Mouse (Mus musculus) urinary bladder, postnatal 36 days (tissue): ENCODE results near the gene Eef1g.
"Not testable (repeated sequence)": the region's sequence is repeated elsewhere in the genome, so short reads cannot be mapped to it uniquely, and the experiment has no call there.

Experiments
- DNase-seq, 2 experiments: peaks; one replicate each; pipeline ENCODE4 v3.0.0; 2022; ENCODE audit warnings: low spot score in 2 of 2, mixed read lengths in 1 of 2

Eef1g gene

DNA sequence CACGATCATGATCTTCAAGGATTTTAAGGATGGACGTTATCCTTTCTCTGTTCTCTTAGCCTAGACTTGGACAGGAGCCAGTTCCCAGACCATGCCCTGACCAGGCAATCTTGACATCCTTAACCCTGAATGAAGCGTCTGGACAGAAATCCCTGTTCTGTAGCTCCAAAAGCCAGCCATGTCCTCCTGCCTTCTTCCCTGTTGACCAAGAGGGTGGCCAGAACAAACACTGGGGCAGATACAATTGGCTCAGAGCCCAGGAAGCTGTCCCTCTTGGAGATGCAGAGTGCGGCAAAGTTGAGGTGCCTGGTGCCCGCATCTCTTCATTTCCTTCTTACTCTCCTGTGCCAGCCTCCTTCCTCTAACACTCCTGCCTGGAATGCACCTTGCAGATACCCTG is 19.1 kb downstream of the Eef1g start:
- no peak for DNase-seq

DNA sequence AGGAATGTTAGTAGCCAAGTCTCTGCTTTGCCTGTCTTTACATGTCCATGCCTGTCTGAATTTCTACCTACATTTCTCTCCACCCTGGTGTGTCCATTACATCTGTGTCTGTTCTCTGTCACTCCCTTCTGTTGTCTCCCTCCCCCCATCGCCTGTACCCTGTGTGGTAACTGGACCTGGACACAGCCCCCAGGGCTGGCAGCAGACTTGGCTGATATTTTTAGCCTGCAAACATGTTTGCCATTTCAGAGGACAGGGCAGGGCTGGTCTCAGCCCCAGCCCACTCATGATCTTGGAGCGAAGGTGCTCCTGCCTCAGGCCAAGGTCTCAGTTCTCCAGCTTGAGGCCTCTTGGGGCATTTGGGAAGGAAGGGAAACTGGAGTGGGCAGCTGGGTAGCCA is 21.0 kb downstream of the Eef1g start:
- DNase-seq, result no peak

DNA sequence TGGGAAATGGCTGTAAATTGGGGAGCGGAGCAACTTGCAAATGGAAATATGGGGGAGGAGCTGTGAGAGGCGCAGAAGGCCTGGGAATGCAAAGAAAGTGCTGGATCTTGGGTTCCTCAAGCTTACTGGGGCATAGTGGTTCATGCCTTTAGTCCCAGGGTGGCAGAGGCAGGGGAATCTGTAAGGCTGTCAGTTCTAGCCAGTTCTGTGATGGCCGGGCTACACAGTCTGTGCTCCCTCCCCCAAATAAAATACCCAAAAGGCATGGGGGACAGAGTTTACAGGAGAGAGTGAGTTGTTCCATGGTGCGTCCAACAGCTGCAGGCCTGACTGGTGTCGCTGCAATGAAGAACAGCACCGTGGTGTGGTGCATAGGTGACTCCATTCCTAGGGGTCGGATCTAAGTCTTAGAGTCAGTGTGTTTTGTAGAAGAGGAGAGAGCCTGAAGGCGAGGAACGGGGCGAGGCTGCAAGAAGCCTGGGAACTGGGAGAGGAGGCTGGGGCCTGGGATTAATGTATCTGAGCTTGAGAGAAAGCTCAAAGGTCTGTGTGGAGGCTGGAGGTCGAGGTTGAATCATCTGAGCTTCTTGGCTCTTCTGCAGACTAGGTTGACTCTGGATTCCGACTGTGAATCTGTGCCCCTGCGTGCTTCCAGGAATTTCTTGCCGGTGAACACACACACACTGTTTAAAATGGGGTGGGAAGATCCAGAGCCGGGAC is 21.7 kb downstream of the Eef1g start:
- no peak for DNase-seq

DNA sequence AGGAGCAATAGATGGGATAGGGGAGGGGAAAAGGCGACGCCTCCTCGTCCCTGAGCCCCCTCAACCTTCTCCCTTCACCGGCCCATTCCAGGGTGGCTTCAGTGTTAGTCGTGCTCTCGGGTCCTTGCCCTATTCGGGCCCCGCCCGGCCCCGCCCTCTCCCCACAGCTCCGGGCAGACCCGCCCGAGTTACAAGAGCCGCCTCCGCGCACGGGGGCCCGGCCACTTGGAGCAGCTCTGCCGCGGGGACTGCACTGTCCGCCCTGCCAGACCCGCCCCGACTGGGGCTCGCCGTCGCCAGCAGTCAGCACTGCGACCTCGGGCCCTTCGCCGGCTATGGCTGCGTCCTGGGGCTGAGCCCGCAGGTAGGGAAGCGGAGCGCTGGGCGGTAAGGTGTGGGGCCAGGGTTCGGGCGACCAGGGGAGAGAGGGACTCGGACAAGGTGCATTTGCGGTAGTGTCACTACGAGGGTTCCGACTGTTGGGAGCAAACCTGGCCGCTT is 22.3 kb downstream of the Eef1g start, which contains the start of gene Ahnak:
Ahnak (plus strand) TSS at position 219 of the 501 bp plus-strand sequence.
- DNase-seq, result peak; percentile 77 to 88

DNA sequence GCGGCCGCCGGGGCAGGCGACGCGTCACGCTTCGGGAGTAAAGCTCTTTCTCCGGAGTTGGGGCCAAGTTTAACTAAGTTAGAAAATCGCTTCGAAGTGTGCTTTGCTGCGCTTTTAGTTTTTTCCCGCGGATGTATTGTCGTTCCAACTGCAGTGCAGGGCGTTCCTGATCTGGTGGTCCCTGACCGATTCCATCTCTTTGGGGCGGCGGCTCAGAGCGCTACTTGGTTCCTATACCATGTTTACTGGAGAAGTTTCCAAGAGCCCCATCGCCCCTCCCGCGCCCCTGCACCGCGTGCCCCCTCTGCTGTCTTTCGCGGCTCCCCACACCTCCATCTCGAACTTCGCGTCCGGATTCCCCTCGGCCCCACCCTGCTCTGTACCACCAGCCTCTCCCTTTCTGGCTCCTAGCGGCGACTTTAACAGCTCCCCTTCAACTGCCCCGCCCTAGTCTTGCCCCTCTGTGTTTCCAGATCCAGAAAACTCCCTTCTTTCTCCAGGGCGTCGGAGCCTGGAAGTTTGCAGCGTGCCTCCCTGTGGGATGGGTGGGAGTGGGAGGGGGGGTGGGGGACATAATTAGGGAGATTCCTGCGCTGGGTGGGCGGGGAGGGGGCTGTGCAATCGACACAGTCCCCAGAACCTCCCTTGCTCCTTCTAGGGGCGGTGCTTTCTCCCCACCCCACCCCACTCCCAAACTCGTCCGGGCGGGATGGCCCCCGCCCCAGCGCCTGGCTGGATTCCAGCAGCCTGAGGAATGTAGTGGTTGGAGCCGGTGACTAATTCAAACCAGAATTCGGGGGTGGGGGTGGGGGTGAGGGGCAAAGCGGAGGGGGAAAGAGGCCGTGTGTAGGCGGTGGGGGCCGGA is 23.0 kb downstream of the Eef1g start:
- DNase-seq, result peak; percentile 87 to 93

DNA sequence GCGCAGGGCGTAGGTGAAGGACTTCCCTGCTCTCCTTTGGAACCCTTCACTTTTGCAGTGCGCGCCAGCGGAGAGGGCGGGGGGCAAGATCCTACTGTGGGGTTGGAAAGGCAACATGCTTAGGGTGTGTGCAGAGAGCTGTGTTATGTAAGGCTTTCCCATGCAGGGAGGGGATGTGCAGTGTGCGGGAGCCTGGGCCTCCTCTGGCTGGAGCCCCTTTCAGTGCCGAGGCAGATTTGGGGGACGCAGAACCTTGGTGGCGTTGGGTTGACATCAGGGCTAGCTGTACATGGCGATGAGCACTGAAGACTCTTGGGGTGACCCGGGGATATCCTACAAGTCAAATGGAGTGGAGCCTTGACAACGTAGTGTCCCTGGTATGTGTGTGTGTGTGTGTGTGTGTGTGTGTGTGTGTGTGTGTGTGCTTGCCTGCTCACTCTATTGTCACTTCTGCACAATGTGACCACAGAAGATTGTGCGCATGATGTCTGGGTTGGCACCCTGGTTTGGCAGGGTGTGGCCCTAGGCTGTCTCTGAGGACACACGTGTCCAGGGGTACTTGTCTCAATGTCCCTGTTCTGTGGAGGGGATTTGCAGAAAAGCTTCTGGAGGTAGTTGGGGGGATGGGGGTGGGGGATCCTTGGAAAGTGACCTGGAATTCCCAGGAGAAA is 23.7 kb downstream of the Eef1g start:
- no peak for DNase-seq

DNA sequence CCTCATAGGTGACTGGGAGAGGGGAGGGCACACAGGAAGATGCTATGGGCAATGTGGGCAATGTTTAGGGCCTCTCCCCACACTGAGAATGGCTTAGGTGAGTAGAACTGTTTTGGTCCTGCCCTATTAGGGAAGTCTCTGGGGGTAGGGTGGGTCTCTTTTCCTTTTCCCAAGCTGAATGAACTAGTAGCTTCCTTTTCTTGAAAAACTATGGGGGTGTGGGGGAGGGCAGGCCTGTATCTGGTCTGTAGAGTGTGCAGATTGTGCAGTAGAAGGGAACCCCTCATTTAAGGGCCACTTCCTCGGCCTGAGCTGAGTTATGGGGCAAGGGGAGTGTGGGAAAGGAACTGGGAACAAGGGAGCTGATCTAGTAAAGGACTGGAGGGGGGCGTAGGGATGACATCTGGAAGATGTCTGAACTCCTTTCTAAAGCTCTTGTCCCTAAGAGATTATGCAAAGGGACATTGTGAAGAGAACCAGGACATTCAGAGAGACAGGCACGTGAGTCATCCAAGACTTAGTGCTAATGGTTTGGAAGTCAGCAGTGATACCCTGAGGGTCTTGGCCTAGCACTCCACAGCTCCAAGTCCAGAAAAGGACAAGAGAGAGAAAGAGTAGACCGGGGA is 24.5 kb downstream of the Eef1g start:
- DNase-seq, result no peak

DNA sequence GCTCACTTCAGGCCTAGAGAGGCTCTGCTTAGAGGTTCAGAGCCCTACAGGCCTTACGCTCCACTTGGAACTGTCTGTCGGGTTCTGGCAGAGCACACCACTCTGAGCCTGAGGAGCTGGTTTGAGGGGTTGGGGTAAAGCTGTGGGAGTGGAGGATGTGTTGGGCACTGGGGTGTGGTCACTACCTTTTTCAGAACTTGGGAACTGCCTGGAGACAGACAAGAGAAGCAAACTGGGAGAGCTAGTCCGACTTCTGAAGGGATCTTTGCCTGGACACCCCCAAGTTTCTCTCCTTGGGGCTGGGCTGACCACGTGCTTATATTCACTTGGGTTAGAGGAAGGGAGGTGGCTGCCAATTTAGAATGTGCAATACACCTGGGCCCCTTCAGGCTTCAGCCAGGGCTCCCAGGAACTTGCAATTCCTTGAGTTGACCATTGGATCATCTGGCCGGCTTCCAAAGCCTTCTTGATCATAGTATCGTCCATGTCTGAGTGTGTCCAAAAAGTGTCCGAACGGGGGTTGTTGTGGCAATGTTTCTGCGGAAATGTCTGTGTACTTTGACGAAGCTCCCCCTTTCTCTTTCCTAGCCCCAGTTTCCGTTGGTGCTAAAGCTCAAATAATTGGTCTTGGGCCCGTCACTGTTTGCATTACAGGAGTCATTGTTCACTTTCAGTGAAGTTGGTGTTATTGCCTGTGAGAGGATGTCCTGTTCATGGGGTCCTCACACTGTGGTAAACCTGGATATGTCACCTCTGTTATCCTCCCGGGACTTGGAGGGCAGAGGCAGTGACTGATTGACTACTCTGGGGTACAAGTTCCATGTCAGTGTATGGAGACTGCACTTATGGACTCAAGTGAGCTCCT is 25.3 kb downstream of the Eef1g start:
- DNase-seq, result peak; percentile 50 to 56

DNA sequence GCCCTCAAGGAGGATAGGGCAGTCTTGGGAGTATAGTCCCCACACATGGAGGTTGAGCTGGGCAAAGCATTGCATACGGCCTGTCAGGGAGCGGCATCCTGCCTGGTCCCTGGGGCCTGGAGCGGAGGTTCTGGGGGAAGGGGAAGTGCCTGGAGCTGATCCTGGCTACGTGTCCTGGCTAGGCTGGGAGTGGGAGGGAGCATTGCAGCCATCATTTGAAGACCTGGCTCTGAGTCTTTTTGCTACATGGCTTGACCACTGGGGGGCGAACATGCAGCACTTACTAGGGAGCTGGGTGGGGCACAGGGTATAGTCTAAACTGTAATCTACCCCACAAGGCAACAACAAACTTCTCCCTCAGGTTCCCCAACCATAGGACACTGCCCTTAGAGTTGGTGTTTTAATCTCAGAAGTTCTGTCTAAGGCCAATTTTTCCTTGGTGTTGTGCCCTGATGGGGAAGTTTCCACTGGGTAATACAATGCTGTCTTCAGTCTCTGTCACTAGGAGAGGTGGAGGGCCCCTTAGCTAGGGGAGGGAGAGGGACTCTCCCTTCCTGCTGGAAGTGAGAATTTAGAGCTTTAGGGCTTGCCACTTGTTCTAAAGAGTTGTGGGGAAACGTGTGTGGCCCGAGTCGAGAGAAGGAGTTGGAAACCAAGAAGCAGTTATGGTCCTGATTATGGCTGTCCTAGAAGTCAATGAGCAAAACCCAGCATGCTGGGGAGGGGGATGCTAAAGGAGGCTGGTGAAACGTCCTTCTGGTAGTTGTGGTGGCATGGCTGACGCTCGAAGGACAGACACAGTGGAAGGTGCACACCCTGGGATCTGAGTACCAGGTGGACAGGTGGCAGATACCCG is 26.2 kb downstream of the Eef1g start:
- DNase-seq, result peak; percentile 82 to 91

DNA sequence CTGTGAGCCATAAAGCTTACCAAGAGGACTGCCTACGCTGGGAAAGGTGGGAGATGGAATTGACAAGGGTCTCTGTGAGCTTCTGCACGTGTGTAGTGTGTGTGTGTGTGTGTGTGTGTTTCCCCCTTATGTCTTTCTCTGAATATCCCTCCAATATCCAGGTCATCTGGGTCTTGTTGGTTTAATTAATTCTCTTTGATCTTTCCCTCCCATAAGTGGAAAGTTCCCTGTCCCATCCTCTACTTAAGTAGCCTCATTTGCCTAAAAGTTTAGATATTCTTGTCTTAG is 26.7 kb downstream of the Eef1g start:
- DNase-seq, result no peak

DNA sequence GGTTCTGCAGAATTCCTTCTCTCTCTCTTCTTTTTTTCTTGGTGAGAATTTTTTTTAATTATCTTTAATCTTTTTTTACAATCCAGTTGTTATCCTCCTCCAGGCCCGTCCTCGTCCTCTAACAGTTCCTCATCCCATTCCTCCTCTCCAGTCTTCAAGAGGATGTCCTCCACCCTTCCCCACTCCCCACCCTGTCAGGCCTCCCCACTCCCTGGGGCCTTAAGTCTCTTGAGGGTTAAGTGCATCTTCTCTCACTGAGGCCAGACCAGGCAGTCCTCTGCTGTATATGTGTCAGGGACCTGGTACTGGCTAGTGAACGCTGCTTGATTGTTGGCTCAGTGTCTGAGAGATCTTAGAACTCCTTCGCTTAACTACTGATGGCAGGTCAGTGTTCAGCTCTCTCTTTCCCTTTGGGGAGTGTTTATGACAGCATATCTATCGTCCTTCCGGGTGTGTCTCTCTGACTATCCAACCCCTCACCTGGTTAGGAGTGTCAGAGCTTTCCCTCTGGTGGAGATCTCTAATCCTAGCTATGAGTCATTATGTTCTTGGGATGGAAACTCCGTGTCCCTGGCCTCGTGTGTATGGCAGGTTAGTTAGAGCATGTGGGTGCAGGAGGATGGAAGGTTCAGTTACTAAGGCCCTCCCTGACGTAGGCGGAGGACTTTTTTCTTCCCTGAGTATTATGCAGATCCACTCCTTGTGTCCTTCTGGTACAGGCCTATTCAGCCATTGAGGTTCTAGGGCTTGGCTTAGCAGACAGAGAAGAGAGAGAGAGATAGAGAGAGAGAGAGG is 28.2 kb downstream of the Eef1g start:
- no peak for DNase-seq

DNA sequence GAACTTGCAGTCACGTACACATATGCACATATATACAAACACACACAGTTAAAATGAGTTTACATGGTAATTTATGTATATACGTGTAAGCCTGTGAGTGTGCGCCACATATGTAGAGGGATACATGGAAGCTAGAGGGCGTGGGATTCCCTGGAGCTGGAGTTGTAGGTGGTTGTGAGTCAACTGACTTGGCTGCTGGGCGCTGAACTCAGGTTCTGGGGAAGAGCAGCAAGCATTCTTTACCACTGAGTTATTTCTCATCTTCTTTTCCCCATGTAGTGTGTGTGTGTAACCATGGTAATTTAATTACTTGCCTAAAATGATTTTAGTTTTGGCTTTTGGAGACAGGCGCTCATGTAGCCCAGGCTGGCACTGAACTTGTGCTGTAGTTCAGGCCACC is 29.8 kb downstream of the Eef1g start:
- no peak for DNase-seq

DNA sequence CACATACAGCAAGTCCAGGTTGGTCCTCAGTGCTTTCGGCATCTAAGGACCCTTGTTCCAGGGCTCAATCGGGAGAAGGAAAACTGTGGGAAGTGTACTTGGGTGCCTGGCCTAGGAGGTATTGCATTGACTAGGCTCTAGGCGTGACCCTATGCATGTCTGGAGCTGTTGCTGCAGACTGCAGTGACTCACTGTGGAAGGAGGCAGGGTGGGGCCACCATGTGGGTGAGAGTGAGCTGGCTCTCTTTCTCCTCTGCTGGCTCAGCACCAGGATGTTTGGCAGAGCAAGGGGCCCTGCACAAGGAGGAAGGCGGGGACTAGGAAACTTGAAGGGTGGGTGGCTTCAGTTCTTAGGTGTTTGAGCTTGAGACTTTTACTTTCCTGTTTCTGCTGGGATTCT is 30.7 kb downstream of the Eef1g start:
- DNase-seq, result peak; percentile 89 to 95

DNA sequence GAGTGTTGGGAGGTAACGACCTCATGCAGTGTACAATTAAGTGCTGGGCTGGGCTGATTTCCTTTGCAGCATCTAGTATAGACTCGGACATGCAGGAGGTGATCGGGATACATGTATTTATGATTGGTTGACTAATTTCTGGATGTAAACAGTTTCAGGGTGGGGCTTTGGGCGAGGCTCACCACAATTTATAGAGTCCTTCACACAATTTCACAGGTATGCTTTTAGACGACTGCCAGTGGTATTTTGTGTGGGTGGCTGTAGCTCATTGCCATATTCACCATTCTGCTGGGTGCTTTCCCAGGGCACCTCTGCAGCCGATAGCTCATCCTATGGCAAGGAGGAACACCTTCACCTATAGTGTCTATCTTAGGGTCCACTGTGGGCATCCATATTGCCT is 31.7 kb downstream of the Eef1g start:
- no peak for DNase-seq

DNA sequence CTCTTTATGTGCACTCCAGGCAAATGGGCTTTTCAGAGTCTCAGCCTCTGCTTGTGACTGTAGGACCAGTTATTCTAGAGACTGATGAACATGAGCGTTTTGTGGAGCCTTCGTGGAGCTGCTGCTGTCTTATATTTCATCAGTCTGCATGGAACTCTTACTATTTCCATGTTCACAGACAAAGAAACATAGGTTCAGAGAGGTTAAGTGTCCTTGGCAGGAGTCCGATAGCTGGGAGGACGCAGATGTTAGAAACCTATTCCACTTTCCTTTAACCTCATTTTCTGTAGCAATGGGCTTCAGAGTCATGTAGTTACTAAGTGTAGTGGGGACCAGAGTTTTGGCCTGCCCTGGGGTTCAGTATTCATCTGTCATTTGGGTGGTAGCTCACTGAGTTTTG is 32.4 kb downstream of the Eef1g start:
- no peak for DNase-seq

DNA sequence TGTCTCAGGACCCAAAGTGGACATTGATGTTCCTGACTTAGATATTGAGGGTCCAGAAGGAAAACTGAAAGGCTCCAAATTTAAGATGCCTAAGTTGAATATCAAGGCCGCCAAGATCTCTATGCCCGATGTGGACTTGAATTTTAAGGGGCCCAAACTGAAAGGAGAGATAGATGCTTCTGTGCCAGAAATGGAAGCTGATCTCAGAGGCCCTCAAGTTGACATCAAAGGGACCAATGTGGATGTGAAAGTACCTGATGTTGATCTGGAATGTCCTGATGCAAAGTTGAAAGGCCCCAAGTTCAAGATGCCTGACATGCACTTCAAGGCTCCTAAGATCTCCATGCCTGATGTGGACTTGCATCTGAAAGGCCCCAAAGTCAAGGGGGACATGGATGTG is 40.1 kb downstream of the Eef1g start:
- DNase-seq, result not testable (repeated sequence)

DNA sequence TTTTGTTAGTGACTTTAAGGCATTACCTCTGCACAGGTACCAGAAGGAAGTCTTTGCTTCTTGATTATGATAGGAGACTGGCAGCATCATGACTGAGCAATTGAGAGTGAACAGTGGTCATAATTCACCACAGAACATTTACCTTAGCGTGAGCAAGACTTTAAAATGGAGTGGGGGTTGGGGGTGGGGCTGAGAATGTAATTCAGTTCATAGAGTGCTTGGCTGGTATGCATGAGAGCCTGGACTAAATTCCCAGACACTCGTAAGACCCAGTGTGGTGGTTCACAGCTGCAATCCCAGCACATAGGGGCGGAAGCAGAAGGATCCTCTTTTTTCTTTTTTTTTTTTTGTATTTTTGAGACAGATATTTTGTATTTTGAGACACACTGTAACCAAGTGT is 52.5 kb downstream of the Eef1g start:
- no peak for DNase-seq

DNA sequence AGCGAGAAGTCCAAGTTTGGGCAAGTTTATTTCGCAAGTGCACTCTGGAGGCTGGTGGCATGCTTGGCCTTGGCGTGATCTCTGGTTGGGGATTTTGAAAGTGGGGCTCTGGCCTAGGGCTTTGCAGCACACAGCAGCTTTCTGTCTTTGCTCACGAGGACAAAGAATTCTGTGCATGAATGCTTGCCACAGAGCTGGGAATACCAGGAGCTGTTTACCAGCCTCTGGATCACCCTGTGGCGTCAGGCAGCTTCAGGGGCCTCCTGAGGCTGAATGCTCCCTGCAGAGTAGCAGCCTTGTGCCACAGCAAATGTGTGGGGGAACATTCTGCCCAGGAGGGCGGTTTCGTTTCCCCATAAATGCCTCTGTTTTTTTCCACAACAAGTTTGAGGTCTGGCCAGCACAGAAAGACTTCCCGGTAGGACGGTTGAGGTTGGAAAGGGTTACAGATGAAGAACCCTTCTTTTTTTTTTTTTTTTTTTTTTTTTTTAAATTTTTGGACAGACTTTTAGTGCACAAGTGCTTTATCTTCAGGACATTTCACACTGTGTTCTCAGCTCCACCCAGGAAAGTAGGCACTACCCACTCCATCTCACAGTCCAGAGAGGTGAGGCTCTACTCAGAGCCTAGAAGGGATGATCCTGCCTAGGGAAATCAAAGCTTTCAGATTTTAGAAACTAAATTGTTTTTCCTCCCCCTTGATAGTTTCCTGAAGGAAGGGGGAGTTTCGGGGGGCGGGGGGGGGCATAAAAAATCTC is 56.4 kb downstream of the Eef1g start:
- peak in 1 of 2 experiments; percentile 74 for DNase-seq
